Mouse (Mus musculus): Measurements from ENCODE around the gene Diras2. TPM values are rescaled to one million over a fixed set of nuclear protein-coding genes. Genes with fewer than 3 reads are reported as not detected.

Diras2 gene
- polyA plus RNA-seq (2015; fragmentation: Nextera tagmentation; extraction: Ambion mirVana), result 6.6 and 7.6 TPM in 2 replicates

- Histone ChIP-seq H3K36me3 (ENCODE audit: control insufficient read depth, insufficient read depth, low read length) (no peaks in the 10 kb centered on the region), H3K27me3 (ENCODE audit: control insufficient read depth, insufficient read depth, low read depth, low read length) (0 out of 2 replicates have a peak, but pooled peaks cover 2% of the 10 kb centered on the region)
- WGBS, result 45% methylated on average over 9 of the region's 9 CpGs
Measured at GRCm38 (mm10) chr13:52531121-52531520, at the start of gene Diras2. Gene Diras2 (minus strand): TSS chr13:52531279.

GRCm38 (mm10) chr13:52578776-52579175 lies 47.7 kb upstream of the Diras2 start:
- Histone ChIP-seq H3K27ac (ENCODE audit: low read length) (no peak overlapping the region), H3K4me1 (ENCODE audit: control insufficient read depth, insufficient read depth, low read length) (peaks cover 2% of the 10 kb centered on the region; the same call in 1 of the 2 replicates), H3K36me3 (ENCODE audit: control insufficient read depth, insufficient read depth, low read length) (no peaks in the 10 kb centered on the region), H3K4me3 (ENCODE audit: low read depth, low read length) (no peak overlapping the region), H3K9me3 (replicated peaks; ENCODE audit: control insufficient read depth, low read length, poor library complexity, severe bottlenecking) (no peaks in the 10 kb centered on the region), H3K9ac (ENCODE audit: low read depth, low read length) (no peak overlapping the region), H3K4me2 (ENCODE audit: low read length) (no peak overlapping the region), H3K27me3 (ENCODE audit: control insufficient read depth, insufficient read depth, low read depth, low read length) (peaks cover 10% of the 10 kb centered on the region)
- 74% methylated on average over 2 of the region's 2 CpGs for WGBS
- ATAC-seq, result no peak

More at GRCm38 (mm10) chr13:52531121-52531520, at the start of gene Diras2:
- Histone ChIP-seq H3K4me2 (ENCODE audit: low read length) (peak within 1 kb of the TSS; percentile 61), H3K4me3 (ENCODE audit: low read depth, low read length) (peak within 1 kb of the TSS; percentile 58), H3K9me3 (replicated peaks; ENCODE audit: control insufficient read depth, low read length, poor library complexity, severe bottlenecking) (no peaks in the 10 kb centered on the region), H3K9ac (ENCODE audit: low read depth, low read length) (peak within 1 kb of the TSS; percentile 81), H3K27ac (ENCODE audit: low read length) (peak within 1 kb of the TSS; percentile 86), H3K4me1 (ENCODE audit: control insufficient read depth, insufficient read depth, low read length) (peaks cover 2% of the 10 kb centered on the region; the same call in 1 of the 2 replicates)
- ATAC-seq, result no peak

- no peak for ATAC-seq
- H3K4me3 ChIP-seq (ENCODE audit: low read depth, low read length), result no peak overlapping the region
- no peaks in the 10 kb centered on the region for H3K9me3 ChIP-seq (replicated peaks; ENCODE audit: control insufficient read depth, low read length, poor library complexity, severe bottlenecking)
- no peak overlapping the region for H3K9ac ChIP-seq (ENCODE audit: low read depth, low read length)
- H3K36me3 ChIP-seq (ENCODE audit: control insufficient read depth, insufficient read depth, low read length), result no peaks in the 10 kb centered on the region
- 27% methylated on average over 4 of the region's 4 CpGs for WGBS
- no peaks in the 10 kb centered on the region; the same call in 1 of the 2 replicates for H3K4me1 ChIP-seq (ENCODE audit: control insufficient read depth, insufficient read depth, low read length)
- H3K27me3 ChIP-seq (ENCODE audit: control insufficient read depth, insufficient read depth, low read depth, low read length), result peaks cover 7% of the 10 kb centered on the region
- H3K27ac ChIP-seq (ENCODE audit: low read length), result no peak overlapping the region
- no peak overlapping the region for H3K4me2 ChIP-seq (ENCODE audit: low read length)
Measured at GRCm38 (mm10) chr13:52577939-52578338, 46.9 kb upstream of the Diras2 start.

GRCm38 (mm10) chr13:52577326-52577920 lies 46.3 kb upstream of the Diras2 start:
- no peak overlapping the region for H3K4me2 ChIP-seq (ENCODE audit: low read length)
- no peaks in the 10 kb centered on the region for H3K9me3 ChIP-seq (replicated peaks; ENCODE audit: control insufficient read depth, low read length, poor library complexity, severe bottlenecking)
- WGBS, result 77% methylated on average over 3 of the region's 3 CpGs
- H3K4me1 ChIP-seq (ENCODE audit: control insufficient read depth, insufficient read depth, low read length), result no peaks in the 10 kb centered on the region
- H3K9ac ChIP-seq (ENCODE audit: low read depth, low read length), result no peak overlapping the region
- no peaks in the 10 kb centered on the region for H3K36me3 ChIP-seq (ENCODE audit: control insufficient read depth, insufficient read depth, low read length)
- no peak overlapping the region for H3K4me3 ChIP-seq (ENCODE audit: low read depth, low read length)
- H3K27ac ChIP-seq (ENCODE audit: low read length), result no peak overlapping the region
- H3K27me3 ChIP-seq (ENCODE audit: control insufficient read depth, insufficient read depth, low read depth, low read length), result peaks cover 2% of the 10 kb centered on the region; the same call in 1 of the 2 replicates
- no peak for ATAC-seq

- ATAC-seq, result no peak
- H3K36me3 ChIP-seq (ENCODE audit: control insufficient read depth, insufficient read depth, low read length), result no peaks in the 10 kb centered on the region
- H3K9me3 ChIP-seq (replicated peaks; ENCODE audit: control insufficient read depth, low read length, poor library complexity, severe bottlenecking), result no peaks in the 10 kb centered on the region
- 49% methylated on average over 10 of the region's 10 CpGs for WGBS
- no peaks in the 10 kb centered on the region for H3K27me3 ChIP-seq (ENCODE audit: control insufficient read depth, insufficient read depth, low read depth, low read length)
- no peaks in the 10 kb centered on the region for H3K4me1 ChIP-seq (ENCODE audit: control insufficient read depth, insufficient read depth, low read length)
- H3K27ac ChIP-seq (ENCODE audit: low read length), result no peak overlapping the region
- H3K9ac ChIP-seq (ENCODE audit: low read depth, low read length), result no peak overlapping the region
- no peak overlapping the region for H3K4me3 ChIP-seq (ENCODE audit: low read depth, low read length)
- no peak overlapping the region for H3K4me2 ChIP-seq (ENCODE audit: low read length)
Measured at GRCm38 (mm10) chr13:52576841-52577240, 45.8 kb upstream of the Diras2 start.

GRCm38 (mm10) chr13:52576021-52576614 lies 45.0 kb upstream of the Diras2 start:
- Histone ChIP-seq H3K27ac (ENCODE audit: low read length) (no peak overlapping the region), H3K9me3 (replicated peaks; ENCODE audit: control insufficient read depth, low read length, poor library complexity, severe bottlenecking) (no peaks in the 10 kb centered on the region), H3K9ac (ENCODE audit: low read depth, low read length) (no peak overlapping the region), H3K4me1 (ENCODE audit: control insufficient read depth, insufficient read depth, low read length) (no peaks in the 10 kb centered on the region), H3K4me2 (ENCODE audit: low read length) (no peak overlapping the region), H3K36me3 (ENCODE audit: control insufficient read depth, insufficient read depth, low read length) (no peaks in the 10 kb centered on the region), H3K4me3 (ENCODE audit: low read depth, low read length) (no peak overlapping the region), H3K27me3 (ENCODE audit: control insufficient read depth, insufficient read depth, low read depth, low read length) (no peaks in the 10 kb centered on the region)
- 63% methylated on average over 7 of the region's 7 CpGs for WGBS
- no peak for ATAC-seq

GRCm38 (mm10) chr13:52575483-52575882 lies 44.4 kb upstream of the Diras2 start:
- 87% methylated on average over 6 of the region's 6 CpGs for WGBS
- ATAC-seq, result no peak
- H3K27ac ChIP-seq (ENCODE audit: low read length), result no peak overlapping the region
- H3K4me1 ChIP-seq (ENCODE audit: control insufficient read depth, insufficient read depth, low read length), result no peaks in the 10 kb centered on the region
- H3K27me3 ChIP-seq (ENCODE audit: control insufficient read depth, insufficient read depth, low read depth, low read length), result no peaks in the 10 kb centered on the region
- no peaks in the 10 kb centered on the region for H3K9me3 ChIP-seq (replicated peaks; ENCODE audit: control insufficient read depth, low read length, poor library complexity, severe bottlenecking)
- H3K9ac ChIP-seq (ENCODE audit: low read depth, low read length), result no peak overlapping the region
- no peaks in the 10 kb centered on the region for H3K36me3 ChIP-seq (ENCODE audit: control insufficient read depth, insufficient read depth, low read length)
- no peak overlapping the region for H3K4me3 ChIP-seq (ENCODE audit: low read depth, low read length)
- no peak overlapping the region for H3K4me2 ChIP-seq (ENCODE audit: low read length)

GRCm38 (mm10) chr13:52574311-52574710 lies 43.2 kb upstream of the Diras2 start:
- Histone ChIP-seq H3K27ac (ENCODE audit: low read length) (no peak overlapping the region), H3K4me1 (ENCODE audit: control insufficient read depth, insufficient read depth, low read length) (no peaks in the 10 kb centered on the region), H3K4me3 (ENCODE audit: low read depth, low read length) (no peak overlapping the region), H3K9me3 (replicated peaks; ENCODE audit: control insufficient read depth, low read length, poor library complexity, severe bottlenecking) (no peaks in the 10 kb centered on the region), H3K27me3 (ENCODE audit: control insufficient read depth, insufficient read depth, low read depth, low read length) (no peaks in the 10 kb centered on the region), H3K36me3 (ENCODE audit: control insufficient read depth, insufficient read depth, low read length) (no peaks in the 10 kb centered on the region), H3K4me2 (ENCODE audit: low read length) (no peak overlapping the region), H3K9ac (ENCODE audit: low read depth, low read length) (no peak overlapping the region)
- ATAC-seq, result no peak
- 88% methylated on average over 2 of the region's 2 CpGs for WGBS

Measured in midbrain, embryonic 16.5 days (tissue).